Mouse (Mus musculus) G1E (cell line): Measurements from ENCODE around the gene Adtrp. TPM values are rescaled to one million over a fixed set of nuclear protein-coding genes. Genes with fewer than 3 reads are reported as not detected.

ENCODE experiments used
- ATAC-seq: 2 replicates; pipeline ENCODE4 v1.8.0; 2016; ENCODE audit warnings: mild to moderate bottlenecking; ENCODE audit not compliant: insufficient number of reproducible peaks, poor library complexity, low FRiP score, severe bottlenecking; ENCODE audit errors: extremely low read depth
- DNase-seq: peaks from one replicate; pipeline ENCODE4 v3.0.0; 2012; ENCODE audit warnings: low spot score
- H3K27me3 ChIP-seq: 2 replicates; pipeline ENCODE4 v1.6.1; 2012; ENCODE audit warnings: mild to moderate bottlenecking, low read length, inconsistent platforms; ENCODE audit not compliant: insufficient read depth
- H3K36me3 ChIP-seq: replicated peaks from 2 replicates; pipeline ENCODE3; 2012; ENCODE audit warnings: mild to moderate bottlenecking, inconsistent platforms
- H3K4me1 ChIP-seq: 2 replicates; pipeline ENCODE4 v1.6.1; 2012; ENCODE audit warnings: low read depth, low read length, inconsistent platforms, mixed read lengths; ENCODE audit not compliant: insufficient read depth
- H3K4me3 ChIP-seq: 2 replicates; pipeline ENCODE4 v1.5.1; 2012; ENCODE audit warnings: low read depth, mild to moderate bottlenecking, inconsistent platforms, low read length, moderate library complexity, mixed read lengths
- H3K9me3 ChIP-seq: replicated peaks from 2 replicates; pipeline ENCODE4 v1.6.1; 2012; ENCODE audit warnings: inconsistent platforms
- CTCF ChIP-seq: IDR thresholded peaks from 2 replicates; pipeline ENCODE4 v1.5.1; 2012; ENCODE audit warnings: low read depth, low read length, inconsistent platforms, mixed read lengths
- GATA1 ChIP-seq: IDR thresholded peaks from 2 replicates; pipeline ENCODE4 v1.6.1; 2012; ENCODE audit warnings: borderline replicate concordance, low read length, inconsistent platforms, mixed read lengths
- GATA2 ChIP-seq: IDR thresholded peaks from 2 replicates; pipeline ENCODE4 v1.6.1; 2012; ENCODE audit warnings: low read depth, low read length, inconsistent platforms, borderline replicate concordance
- POLR2AphosphoS5 ChIP-seq: IDR thresholded peaks from 2 replicates; pipeline ENCODE4 v1.6.1; 2012; ENCODE audit warnings: low read depth, low read length, inconsistent platforms; ENCODE audit not compliant: insufficient replicate concordance
- TAL1 ChIP-seq: conservative IDR thresholded peaks from 2 replicates; pipeline ENCODE4 v1.6.1; 2012; ENCODE audit warnings: low read depth, low read length, inconsistent platforms, mixed read lengths
- polyA plus RNA-seq: library from polyadenylated mRNA; stranded (reverse); fragments of >175 nt; gene quantifications from 2 replicates; pipeline ENCODE4 v1.2.3, GENCODE M21; 2012
- total RNA-seq, 2 experiments: library from RNA; stranded (forward) in 1 of 2; stranded (reverse) in 1 of 2; fragments of 200-1000 nt in 1 of 2; fragments of >200 nt in 1 of 2; fragmentation: Nextera tagmentation in 1 of 2; gene quantifications; 2 replicates each; pipeline ENCODE4 v1.2.3; 2014 to 2017

Adtrp gene
- total and polyA plus RNA-seq, 3 experiments, result not detected

DNA sequence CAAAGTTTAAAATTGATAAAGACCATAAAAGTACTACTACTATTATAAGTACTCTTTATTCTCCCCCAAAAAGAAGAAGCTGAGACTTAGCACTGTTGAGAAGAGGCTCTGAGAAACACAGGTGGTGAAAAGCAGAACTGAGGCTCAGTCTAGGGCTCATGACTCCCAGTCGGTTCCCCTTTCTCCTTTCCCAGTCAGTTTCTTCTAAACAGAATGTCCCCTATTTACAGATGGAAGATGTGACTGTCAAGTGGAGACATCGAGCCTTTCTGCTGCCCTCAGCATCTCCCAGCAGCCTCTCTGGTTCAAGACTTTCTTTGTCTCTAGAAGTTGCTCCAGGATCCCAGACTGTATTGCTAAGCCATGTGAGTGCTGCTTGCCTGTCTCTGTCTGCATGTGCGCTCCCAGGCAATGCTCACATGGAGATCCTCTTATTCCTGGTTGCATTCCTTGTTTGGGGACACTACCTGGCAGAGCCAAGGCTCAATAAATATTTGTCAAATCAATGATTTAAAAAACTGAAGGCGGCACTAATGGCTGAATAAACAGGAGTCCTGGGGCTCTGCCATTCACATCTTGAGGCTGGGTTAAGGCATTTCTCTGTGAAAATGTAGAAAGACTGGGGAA is 36.3 kb upstream of the Adtrp start:
- ATAC-seq (no peak), DNase-seq (no peak)
- Histone ChIP-seq H3K36me3 (no peaks in the 10 kb centered on the region), H3K4me3 (no peak overlapping the region), H3K4me1 (no peaks in the 10 kb centered on the region), H3K9me3 (no peaks in the 10 kb centered on the region), H3K27me3 (no peaks in the 10 kb centered on the region)
- TF ChIP-seq POLR2AphosphoS5 (no peak), CTCF (no peak), GATA2 (no peak), GATA1 (no peak), TAL1 (no peak)

DNA sequence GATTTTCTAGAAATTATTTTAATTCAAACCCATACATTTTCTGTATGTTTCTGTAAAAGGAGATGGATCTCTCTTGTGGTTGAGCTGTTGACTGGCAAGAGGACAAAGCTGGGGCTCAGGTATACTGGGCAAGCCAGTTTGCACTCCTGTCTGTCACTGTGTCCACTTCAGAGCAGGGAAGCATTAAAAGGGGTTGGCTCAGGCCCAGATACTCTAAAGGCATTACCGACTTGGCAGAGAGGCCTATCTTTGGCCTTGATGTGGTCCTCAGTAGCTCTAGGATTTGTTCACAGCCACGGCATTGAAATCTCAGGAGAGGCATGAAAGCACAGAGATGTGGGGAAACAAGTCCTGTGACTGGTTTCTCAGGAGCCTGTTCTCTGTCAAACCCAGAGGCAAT is 33.7 kb upstream of the Adtrp start:
- ATAC-seq, result no peak
- H3K9me3 ChIP-seq, result no peaks in the 10 kb centered on the region
- TF ChIP-seq GATA1 (no peak), GATA2 (no peak), POLR2AphosphoS5 (no peak), CTCF (no peak), TAL1 (no peak)
- H3K27me3 ChIP-seq, result no peaks in the 10 kb centered on the region
- H3K4me1 ChIP-seq, result no peaks in the 10 kb centered on the region
- no peaks in the 10 kb centered on the region for H3K36me3 ChIP-seq
- DNase-seq, result no peak
- no peak overlapping the region for H3K4me3 ChIP-seq

DNA sequence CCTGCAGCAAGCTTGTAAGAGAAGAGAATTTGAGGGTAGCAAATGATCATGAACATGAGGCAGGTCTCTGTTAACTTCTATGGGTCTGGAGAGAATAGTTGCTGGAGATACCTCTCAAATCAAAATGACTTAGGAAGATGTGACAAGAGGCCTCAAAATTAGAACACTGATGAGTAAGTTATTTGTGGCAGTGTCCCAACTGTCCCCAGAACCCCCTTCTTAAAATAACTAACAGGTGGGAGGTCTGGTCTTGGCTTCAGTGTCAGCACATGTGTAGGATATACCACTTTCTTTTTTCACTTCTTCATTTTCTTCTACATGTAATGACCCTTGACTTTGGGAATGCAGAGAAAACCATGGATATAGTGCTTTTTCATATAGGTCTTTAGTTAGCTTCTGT is 33.0 kb upstream of the Adtrp start:
- Histone ChIP-seq H3K36me3 (no peaks in the 10 kb centered on the region), H3K27me3 (no peaks in the 10 kb centered on the region), H3K9me3 (no peaks in the 10 kb centered on the region), H3K4me1 (no peaks in the 10 kb centered on the region), H3K4me3 (no peak overlapping the region)
- ATAC-seq, result no peak
- DNase-seq, result no peak
- TF ChIP-seq GATA2 (no peak), CTCF (no peak), POLR2AphosphoS5 (no peak), TAL1 (no peak), GATA1 (no peak)

DNA sequence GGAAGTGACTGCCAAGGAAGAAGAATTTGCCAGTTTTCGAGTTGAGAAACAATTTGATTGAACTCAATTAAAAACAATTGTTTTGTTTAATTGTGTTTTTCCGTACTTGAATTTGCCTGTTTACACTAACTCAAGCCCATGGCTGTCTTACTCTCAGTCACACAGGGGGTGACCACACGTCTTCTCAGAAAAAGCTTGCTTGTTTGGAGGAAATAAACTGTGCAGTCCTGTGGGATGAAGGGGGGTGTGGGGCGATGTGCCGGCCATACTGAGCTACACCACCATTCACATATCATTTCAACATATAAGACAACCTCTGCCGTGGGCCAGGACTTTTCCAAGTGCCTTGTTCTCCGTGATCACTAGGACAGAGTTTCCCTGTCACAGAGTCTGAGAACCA is 25.2 kb upstream of the Adtrp start:
- DNase-seq (no peak), ATAC-seq (no peak)
- Histone ChIP-seq H3K27me3 (0 out of 2 replicates have a peak, but pooled peaks cover 3% of the 10 kb centered on the region), H3K4me3 (no peak overlapping the region), H3K9me3 (no peaks in the 10 kb centered on the region), H3K36me3 (no peaks in the 10 kb centered on the region), H3K4me1 (no peaks in the 10 kb centered on the region)
- TF ChIP-seq CTCF (no peak), GATA2 (no peak), POLR2AphosphoS5 (no peak), GATA1 (no peak), TAL1 (no peak)

DNA sequence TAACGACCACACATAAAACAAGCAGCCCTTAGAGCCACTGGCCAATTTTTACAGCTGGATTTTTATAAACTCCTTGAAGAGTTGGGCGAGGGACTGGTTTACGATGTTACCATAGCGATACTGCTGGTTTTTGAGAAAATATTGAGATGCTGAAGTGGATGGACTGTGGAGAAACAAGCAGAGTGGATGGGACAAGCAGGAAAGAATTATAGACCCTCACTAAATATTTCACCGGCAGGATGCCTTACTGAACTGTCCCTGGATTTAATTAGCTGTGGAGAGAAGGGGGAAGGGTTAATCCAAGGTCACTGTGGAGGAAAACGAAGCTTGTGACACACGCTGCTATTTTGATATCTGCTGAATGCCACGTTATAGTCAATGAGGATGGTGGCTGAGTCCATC is 24.7 kb upstream of the Adtrp start:
- H3K4me3 ChIP-seq, result no peak overlapping the region
- no peaks in the 10 kb centered on the region for H3K9me3 ChIP-seq
- no peaks in the 10 kb centered on the region for H3K36me3 ChIP-seq
- DNase-seq (no peak), ATAC-seq (no peak)
- H3K27me3 ChIP-seq, result 0 out of 2 replicates have a peak, but pooled peaks cover 3% of the 10 kb centered on the region
- no peak for TF ChIP-seq GATA2
- no peaks in the 10 kb centered on the region for H3K4me1 ChIP-seq

DNA sequence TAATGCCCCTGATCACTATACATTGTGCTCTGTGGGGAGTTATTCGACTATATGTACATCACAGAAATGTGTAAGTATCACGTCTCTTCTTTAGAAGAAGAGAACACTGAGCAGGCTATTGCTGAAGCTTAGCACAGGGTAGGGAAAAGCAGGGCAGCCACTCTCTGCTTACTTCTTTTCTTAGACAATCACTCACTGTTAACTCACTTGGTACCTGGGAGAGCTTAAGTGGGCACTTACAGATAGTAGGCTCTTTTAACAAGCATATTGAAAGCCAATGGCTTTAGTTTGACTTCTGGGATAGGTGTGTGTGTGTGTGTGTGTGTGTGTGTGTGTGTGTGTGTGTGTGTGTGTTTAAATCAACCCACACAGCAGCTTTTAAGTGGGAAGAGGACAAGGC is 20.0 kb upstream of the Adtrp start:
- no peaks in the 10 kb centered on the region for H3K4me1 ChIP-seq
- no peak for ATAC-seq
- no peaks in the 10 kb centered on the region for H3K9me3 ChIP-seq
- DNase-seq, result no peak
- no peaks in the 10 kb centered on the region for H3K36me3 ChIP-seq
- no peaks in the 10 kb centered on the region for H3K27me3 ChIP-seq
- no peak overlapping the region for H3K4me3 ChIP-seq
- no peak for TF ChIP-seq CTCF
- TF ChIP-seq GATA2, result no peak
- TF ChIP-seq GATA1, result no peak
- TF ChIP-seq POLR2AphosphoS5, result no peak
- TF ChIP-seq TAL1, result no peak

DNA sequence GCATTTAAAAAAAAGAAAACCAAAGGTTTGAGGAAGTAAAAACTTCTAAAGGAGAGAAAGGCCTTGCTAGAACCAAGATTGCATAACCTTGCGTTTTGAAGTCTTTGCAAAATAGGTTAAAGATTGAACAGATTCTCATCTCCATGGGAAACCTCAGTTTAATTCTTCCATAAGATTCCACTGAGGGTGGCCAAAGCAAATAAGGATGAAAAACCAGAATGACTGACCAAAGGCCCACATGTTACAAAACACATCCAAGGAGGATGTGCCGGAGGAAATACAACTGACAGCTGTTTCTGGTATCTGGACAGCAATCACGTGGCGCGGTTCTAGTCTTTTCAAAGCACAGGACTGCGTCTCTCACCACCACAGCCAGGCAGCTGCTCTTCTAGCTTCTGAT is 18.1 kb upstream of the Adtrp start:
- DNase-seq (no peak), ATAC-seq (no peak)
- Histone ChIP-seq H3K36me3 (no peaks in the 10 kb centered on the region), H3K4me1 (no peaks in the 10 kb centered on the region), H3K9me3 (no peaks in the 10 kb centered on the region), H3K27me3 (no peaks in the 10 kb centered on the region), H3K4me3 (no peak overlapping the region)
- TF ChIP-seq GATA2 (no peak), CTCF (no peak), TAL1 (no peak), POLR2AphosphoS5 (no peak), GATA1 (no peak)
